Mouse (Mus musculus): ENCODE measurements at regions not wholly inside any gene's neighbourhood (a gene's known extent, or its start where the extent isn't known, plus 50 kb on each side); places are given as distances from the start of the nearest gene placed in this dataset.

- Histone ChIP-seq H3K27me3 (ENCODE audit: control insufficient read depth, insufficient read depth, low read length) (no peaks in the 10 kb centered on the region), H3K4me2 (replicated peaks; ENCODE audit: low read depth, low read length) (no peak overlapping the region), H3K4me3 (ENCODE audit: low read length) (no peak overlapping the region), H3K4me1 (ENCODE audit: control insufficient read depth, insufficient read depth, low read length) (no peaks in the 10 kb centered on the region), H3K27ac (ENCODE audit: low read depth, low read length) (no peak overlapping the region), H3K36me3 (ENCODE audit: control insufficient read depth, insufficient read depth, low read length) (no peaks in the 10 kb centered on the region), H3K9me3 (ENCODE audit: control insufficient read depth, low read length) (no peaks in the 10 kb centered on the region), H3K9ac (ENCODE audit: low read depth, low read length) (no peak overlapping the region)
- ATAC-seq (ENCODE audit: low FRiP score, low TSS enrichment): no peak
- WGBS: 57% methylated on average over 2 of the region's 2 CpGs
Observed at GRCm38 (mm10) chr15:27033261-27033660, 137.9 kb upstream of the Fbxl7 start.

GRCm38 (mm10) chr15:27043788-27044187, 148.4 kb upstream of the Fbxl7 start:
- ATAC-seq (ENCODE audit: low FRiP score, low TSS enrichment): no peak
- Histone ChIP-seq H3K27me3 (ENCODE audit: control insufficient read depth, insufficient read depth, low read length) (no peaks in the 10 kb centered on the region), H3K36me3 (ENCODE audit: control insufficient read depth, insufficient read depth, low read length) (no peaks in the 10 kb centered on the region), H3K27ac (ENCODE audit: low read depth, low read length) (no peak overlapping the region), H3K9ac (ENCODE audit: low read depth, low read length) (no peak overlapping the region), H3K9me3 (ENCODE audit: control insufficient read depth, low read length) (no peaks in the 10 kb centered on the region), H3K4me3 (ENCODE audit: low read length) (no peak overlapping the region), H3K4me1 (ENCODE audit: control insufficient read depth, insufficient read depth, low read length) (no peaks in the 10 kb centered on the region), H3K4me2 (replicated peaks; ENCODE audit: low read depth, low read length) (no peak overlapping the region)
- WGBS: 81% methylated on average over 4 of the region's 4 CpGs

- H3K9me3 ChIP-seq (ENCODE audit: control insufficient read depth, low read length): no peaks in the 10 kb centered on the region
- no peaks in the 10 kb centered on the region for H3K4me1 ChIP-seq (ENCODE audit: control insufficient read depth, insufficient read depth, low read length)
- H3K9ac ChIP-seq (ENCODE audit: low read depth, low read length): no peak overlapping the region
- ATAC-seq (ENCODE audit: low FRiP score, low TSS enrichment): no peak
- H3K27ac ChIP-seq (ENCODE audit: low read depth, low read length): no peak overlapping the region
- 83% methylated on average over 2 of the region's 2 CpGs for WGBS
- H3K4me2 ChIP-seq (replicated peaks; ENCODE audit: low read depth, low read length): no peak overlapping the region
- no peaks in the 10 kb centered on the region for H3K36me3 ChIP-seq (ENCODE audit: control insufficient read depth, insufficient read depth, low read length)
- H3K4me3 ChIP-seq (ENCODE audit: low read length): no peak overlapping the region
- no peaks in the 10 kb centered on the region for H3K27me3 ChIP-seq (ENCODE audit: control insufficient read depth, insufficient read depth, low read length)
Observed at GRCm38 (mm10) chr15:27050673-27051072, 155.3 kb upstream of the Fbxl7 start.

- H3K27ac ChIP-seq (ENCODE audit: low read depth, low read length): no peak overlapping the region
- no peak overlapping the region for H3K4me2 ChIP-seq (replicated peaks; ENCODE audit: low read depth, low read length)
- ATAC-seq (ENCODE audit: low FRiP score, low TSS enrichment): no peak
- H3K27me3 ChIP-seq (ENCODE audit: control insufficient read depth, insufficient read depth, low read length): no peaks in the 10 kb centered on the region
- no peaks in the 10 kb centered on the region for H3K9me3 ChIP-seq (ENCODE audit: control insufficient read depth, low read length)
- H3K9ac ChIP-seq (ENCODE audit: low read depth, low read length): no peak overlapping the region
- no peaks in the 10 kb centered on the region for H3K36me3 ChIP-seq (ENCODE audit: control insufficient read depth, insufficient read depth, low read length)
- no peaks in the 10 kb centered on the region for H3K4me1 ChIP-seq (ENCODE audit: control insufficient read depth, insufficient read depth, low read length)
- no peak overlapping the region for H3K4me3 ChIP-seq (ENCODE audit: low read length)
Observed at GRCm38 (mm10) chr15:27063456-27063855, 168.1 kb upstream of the Fbxl7 start.

- no peaks in the 10 kb centered on the region for H3K9me3 ChIP-seq (ENCODE audit: control insufficient read depth, low read length)
- H3K27me3 ChIP-seq (ENCODE audit: control insufficient read depth, insufficient read depth, low read length): no peaks in the 10 kb centered on the region
- WGBS: 86% methylated on average over 4 of the region's 4 CpGs
- no peak overlapping the region for H3K27ac ChIP-seq (ENCODE audit: low read depth, low read length)
- no peaks in the 10 kb centered on the region for H3K4me1 ChIP-seq (ENCODE audit: control insufficient read depth, insufficient read depth, low read length)
- H3K36me3 ChIP-seq (ENCODE audit: control insufficient read depth, insufficient read depth, low read length): no peaks in the 10 kb centered on the region
- no peak overlapping the region for H3K9ac ChIP-seq (ENCODE audit: low read depth, low read length)
- no peak for ATAC-seq (ENCODE audit: low FRiP score, low TSS enrichment)
- no peak overlapping the region for H3K4me3 ChIP-seq (ENCODE audit: low read length)
- H3K4me2 ChIP-seq (replicated peaks; ENCODE audit: low read depth, low read length): no peak overlapping the region
Observed at GRCm38 (mm10) chr15:27063971-27064370, 168.6 kb upstream of the Fbxl7 start.

GRCm38 (mm10) chr15:27067691-27068090, 172.3 kb upstream of the Fbxl7 start:
- Histone ChIP-seq H3K9me3 (ENCODE audit: control insufficient read depth, low read length) (no peaks in the 10 kb centered on the region), H3K27ac (ENCODE audit: low read depth, low read length) (no peak overlapping the region), H3K4me1 (ENCODE audit: control insufficient read depth, insufficient read depth, low read length) (no peaks in the 10 kb centered on the region), H3K36me3 (ENCODE audit: control insufficient read depth, insufficient read depth, low read length) (no peaks in the 10 kb centered on the region), H3K4me3 (ENCODE audit: low read length) (no peak overlapping the region), H3K4me2 (replicated peaks; ENCODE audit: low read depth, low read length) (no peak overlapping the region), H3K9ac (ENCODE audit: low read depth, low read length) (no peak overlapping the region), H3K27me3 (ENCODE audit: control insufficient read depth, insufficient read depth, low read length) (no peaks in the 10 kb centered on the region)
- ATAC-seq (ENCODE audit: low FRiP score, low TSS enrichment): no peak
- WGBS: 64% methylated on average over 1 of the region's 1 CpGs

GRCm38 (mm10) chr15:27077926-27078325, 182.5 kb upstream of the Fbxl7 start:
- Histone ChIP-seq H3K4me2 (replicated peaks; ENCODE audit: low read depth, low read length) (no peak overlapping the region), H3K4me1 (ENCODE audit: control insufficient read depth, insufficient read depth, low read length) (no peaks in the 10 kb centered on the region), H3K4me3 (ENCODE audit: low read length) (no peak overlapping the region), H3K36me3 (ENCODE audit: control insufficient read depth, insufficient read depth, low read length) (no peaks in the 10 kb centered on the region), H3K27me3 (ENCODE audit: control insufficient read depth, insufficient read depth, low read length) (no peaks in the 10 kb centered on the region), H3K9ac (ENCODE audit: low read depth, low read length) (no peak overlapping the region), H3K27ac (ENCODE audit: low read depth, low read length) (no peak overlapping the region), H3K9me3 (ENCODE audit: control insufficient read depth, low read length) (no peaks in the 10 kb centered on the region)
- 84% methylated on average over 4 of the region's 4 CpGs for WGBS
- no peak for ATAC-seq (ENCODE audit: low FRiP score, low TSS enrichment)

- Histone ChIP-seq H3K9ac (ENCODE audit: low read depth, low read length) (no peak overlapping the region), H3K27ac (ENCODE audit: low read depth, low read length) (no peak overlapping the region), H3K36me3 (ENCODE audit: control insufficient read depth, insufficient read depth, low read length) (no peaks in the 10 kb centered on the region), H3K4me1 (ENCODE audit: control insufficient read depth, insufficient read depth, low read length) (no peaks in the 10 kb centered on the region), H3K9me3 (ENCODE audit: control insufficient read depth, low read length) (no peaks in the 10 kb centered on the region), H3K27me3 (ENCODE audit: control insufficient read depth, insufficient read depth, low read length) (no peaks in the 10 kb centered on the region), H3K4me3 (ENCODE audit: low read length) (no peak overlapping the region), H3K4me2 (replicated peaks; ENCODE audit: low read depth, low read length) (no peak overlapping the region)
- WGBS: 88% methylated on average over 5 of the region's 5 CpGs
- ATAC-seq (ENCODE audit: low FRiP score, low TSS enrichment): no peak
Observed at GRCm38 (mm10) chr15:27082826-27083225, 187.4 kb upstream of the Fbxl7 start.

- Histone ChIP-seq H3K9me3 (ENCODE audit: control insufficient read depth, low read length) (no peaks in the 10 kb centered on the region), H3K9ac (ENCODE audit: low read depth, low read length) (no peak overlapping the region), H3K4me1 (ENCODE audit: control insufficient read depth, insufficient read depth, low read length) (no peaks in the 10 kb centered on the region), H3K4me3 (ENCODE audit: low read length) (no peak overlapping the region), H3K27me3 (ENCODE audit: control insufficient read depth, insufficient read depth, low read length) (no peaks in the 10 kb centered on the region), H3K36me3 (ENCODE audit: control insufficient read depth, insufficient read depth, low read length) (no peaks in the 10 kb centered on the region), H3K27ac (ENCODE audit: low read depth, low read length) (no peak overlapping the region), H3K4me2 (replicated peaks; ENCODE audit: low read depth, low read length) (no peak overlapping the region)
- no peak for ATAC-seq (ENCODE audit: low FRiP score, low TSS enrichment)
- WGBS: 77% methylated on average over 6 of the region's 6 CpGs
Observed at GRCm38 (mm10) chr15:27083596-27083995, 188.2 kb upstream of the Fbxl7 start.

- Histone ChIP-seq H3K27ac (ENCODE audit: low read depth, low read length) (no peak overlapping the region), H3K4me1 (ENCODE audit: control insufficient read depth, insufficient read depth, low read length) (no peaks in the 10 kb centered on the region), H3K4me2 (replicated peaks; ENCODE audit: low read depth, low read length) (no peak overlapping the region), H3K27me3 (ENCODE audit: control insufficient read depth, insufficient read depth, low read length) (no peaks in the 10 kb centered on the region), H3K9ac (ENCODE audit: low read depth, low read length) (no peak overlapping the region), H3K9me3 (ENCODE audit: control insufficient read depth, low read length) (no peaks in the 10 kb centered on the region), H3K4me3 (ENCODE audit: low read length) (no peak overlapping the region), H3K36me3 (ENCODE audit: control insufficient read depth, insufficient read depth, low read length) (no peaks in the 10 kb centered on the region)
- 88% methylated on average over 6 of the region's 6 CpGs for WGBS
- no peak for ATAC-seq (ENCODE audit: low FRiP score, low TSS enrichment)
Observed at GRCm38 (mm10) chr15:27089155-27089554, 193.8 kb upstream of the Fbxl7 start.

Measured in kidney, embryonic 14.5 days (tissue).